Mouse (Mus musculus): ENCODE measurements around the gene Olfr533. TPM values are rescaled to one million over a fixed set of nuclear protein-coding genes. Genes with fewer than 3 reads are reported as not detected.
"Not testable (repeated sequence)": the region's sequence is repeated elsewhere in the genome, so short reads cannot be mapped to it uniquely, and the experiment has no call there.

The Olfr533 gene
- polyA plus RNA-seq, 1 experiment from 2014 or later, result not detected

DNA sequence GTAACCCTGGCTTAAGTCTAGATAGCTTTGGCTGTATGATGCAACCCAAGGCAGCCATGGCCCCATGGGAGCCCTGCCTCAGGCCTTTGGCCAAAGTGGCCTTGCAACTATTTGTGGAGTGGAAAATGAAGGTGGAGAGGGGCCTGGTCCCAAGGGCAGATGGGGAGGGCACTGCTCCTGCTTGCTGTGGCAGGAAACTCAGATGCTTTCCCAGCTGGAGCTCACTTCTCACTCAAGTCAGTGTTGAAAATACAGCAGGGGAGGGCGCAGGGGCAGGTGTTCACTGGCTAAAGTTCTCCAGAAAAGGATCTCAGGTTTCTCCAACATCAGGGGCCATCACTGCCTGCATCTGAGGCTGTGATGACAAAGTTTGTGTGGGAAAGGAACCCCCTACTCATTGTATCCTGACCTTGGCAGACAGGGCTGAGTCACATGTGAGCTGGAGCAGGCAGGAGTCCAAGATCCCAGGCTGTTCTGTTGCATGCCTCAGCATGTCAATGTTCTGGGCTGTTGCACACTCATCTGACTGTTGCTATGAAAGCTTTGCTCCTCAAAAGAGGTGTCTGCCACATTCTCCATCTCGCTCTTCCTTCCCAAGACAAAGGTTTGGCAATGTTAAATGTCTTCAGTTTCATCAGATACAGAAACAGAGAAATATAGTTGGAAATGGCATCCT lies 44.3 kb downstream of the Olfr533 start, which contains the start of gene Olfr536:
Olfr536 (minus strand) TSS at position 51 of the 676 bp plus-strand sequence.
- ATAC-seq, result peak; percentile 64; the same call in 1 of the 2 replicates

More for the DNA sequence above, 44.3 kb downstream of the Olfr533 start, which contains the start of gene Olfr536:
- H3K4me1 ChIP-seq (ENCODE audit: control insufficient read depth, insufficient read depth, low read depth, low read length); H3K36me3 ChIP-seq (ENCODE audit: control insufficient read depth, insufficient read depth, low read length); H3K9me3 ChIP-seq (ENCODE audit: control insufficient read depth, low read length); H3K27ac ChIP-seq (ENCODE audit: low read depth, low read length); H3K4me3 ChIP-seq (ENCODE audit: low read length); H3K4me2 ChIP-seq (ENCODE audit: low read length); H3K27me3 ChIP-seq (replicated peaks; ENCODE audit: control insufficient read depth, insufficient read depth, low read length); H3K9ac ChIP-seq (ENCODE audit: low read depth, low read length): not testable (repeated sequence)
- 52% methylated on average over 2 of the region's 2 CpGs for WGBS

Other genes starting within 250 kb of the Olfr533 start
- gene Cd163l1, start 245.1 kb upstream of the Olfr533 start, polyA plus RNA-seq (2015; fragmentation: Nextera tagmentation; extraction: Ambion mirVana), result not detected in 2 replicates
- not detected in 2 replicates for gene 5830411N06Rik, start 216.1 kb upstream of the Olfr533 start, polyA plus RNA-seq (2015; fragmentation: Nextera tagmentation; extraction: Ambion mirVana)
- gene Olfr525, start 142.5 kb upstream of the Olfr533 start, polyA plus RNA-seq (2015; fragmentation: Nextera tagmentation; extraction: Ambion mirVana), result not detected in 2 replicates
- gene Olfr527, start 129.4 kb upstream of the Olfr533 start, polyA plus RNA-seq (2015; fragmentation: Nextera tagmentation; extraction: Ambion mirVana), result not detected in 2 replicates
- not detected in 2 replicates for gene Olfr60, start 101.7 kb upstream of the Olfr533 start, polyA plus RNA-seq (2015; fragmentation: Nextera tagmentation; extraction: Ambion mirVana)
- not detected in 2 replicates for gene Olfr530, start 87.0 kb upstream of the Olfr533 start, polyA plus RNA-seq (2015; fragmentation: Nextera tagmentation; extraction: Ambion mirVana)
- gene Olfr531, start 60.5 kb upstream of the Olfr533 start, polyA plus RNA-seq (2015; fragmentation: Nextera tagmentation; extraction: Ambion mirVana), result not detected in 2 replicates
- gene Olfr532, start 41.7 kb upstream of the Olfr533 start, polyA plus RNA-seq (2015; fragmentation: Nextera tagmentation; extraction: Ambion mirVana), result not detected in 2 replicates
- not detected in 2 replicates for gene Olfr535, start 20.8 kb downstream of the Olfr533 start, polyA plus RNA-seq (2015; fragmentation: Nextera tagmentation; extraction: Ambion mirVana)
- gene Olfr536, start 44.0 kb downstream of the Olfr533 start, polyA plus RNA-seq (2015; fragmentation: Nextera tagmentation; extraction: Ambion mirVana), result not detected in 2 replicates
- gene Olfr538, start 104.5 kb downstream of the Olfr533 start, polyA plus RNA-seq (2015; fragmentation: Nextera tagmentation; extraction: Ambion mirVana), result not detected in 2 replicates
- gene Olfr46, start 137.9 kb downstream of the Olfr533 start, polyA plus RNA-seq (2015; fragmentation: Nextera tagmentation; extraction: Ambion mirVana), result 0.05 TPM in 1 of 2 replicates, not detected in the other
- not detected in 2 replicates for gene Olfr61, start 165.6 kb downstream of the Olfr533 start, polyA plus RNA-seq (2015; fragmentation: Nextera tagmentation; extraction: Ambion mirVana)
- gene Olfr53, start 183.1 kb downstream of the Olfr533 start, polyA plus RNA-seq (2015; fragmentation: Nextera tagmentation; extraction: Ambion mirVana), result not detected in 2 replicates
- gene Olfr539, start 196.6 kb downstream of the Olfr533 start, polyA plus RNA-seq (2015; fragmentation: Nextera tagmentation; extraction: Ambion mirVana), result 0.05 TPM in 1 of 2 replicates, not detected in the other
- gene Olfr45, start 218.6 kb downstream of the Olfr533 start, polyA plus RNA-seq (2015; fragmentation: Nextera tagmentation; extraction: Ambion mirVana), result not detected in 2 replicates
- not detected in 2 replicates for gene Olfr541, start 233.9 kb downstream of the Olfr533 start, polyA plus RNA-seq (2015; fragmentation: Nextera tagmentation; extraction: Ambion mirVana)

Data from hindbrain, embryonic 16.5 days (tissue).